In genomic region chr6:88255435-88255834, GRCm38 (mm10) we compare ENCODE assay signal across 31 mouse cellular contexts. TPM values are rescaled to one million over a fixed set of nuclear protein-coding genes. Genes with fewer than 3 reads are reported as not detected.
DNase-seq lines count a peak whose midpoint lies in the region; ATAC-seq and TF ChIP-seq lines count a peak whose summit lies in the region.
"Had no signal": no experiment of that assay in that cellular context is flagged by ENCODE, and none has a peak within 500 bp of the region (broad histone marks: within the 10 kb centered on the region; RNA-seq: fewer than 3 reads in every experiment).

No protein-coding gene starts in this region.

- no peak for TF ChIP-seq CTCF in stomach, postnatal 0 days (IDR thresholded peaks at IDR 0.05; ENCODE audit: low read depth)

- no peaks in the 10 kb centered on the region for H3K36me3 ChIP-seq in stomach, embryonic 15.5 days
- peaks cover 3% of the 10 kb centered on the region; the same call in 1 of the 2 replicates for H3K36me3 ChIP-seq in stomach, postnatal 0 days (ENCODE audit: control insufficient read depth, insufficient read depth, low read length)
- peaks cover 9% of the 10 kb centered on the region; the same call in 1 of the 2 replicates for H3K36me3 ChIP-seq in liver, embryonic 15.5 days (replicated peaks)

- H3K27me3 ChIP-seq in stomach, embryonic 15.5 days (replicated peaks), result no peaks in the 10 kb centered on the region
- no peaks in the 10 kb centered on the region for H3K27me3 ChIP-seq in stomach, postnatal 0 days (ENCODE audit: control insufficient read depth, insufficient read depth, low read length)
- H3K27me3 ChIP-seq in liver, embryonic 15.5 days, result no peaks in the 10 kb centered on the region
- H3K27me3 ChIP-seq: embryonic facial prominence, embryonic 15.5 days; limb, embryonic 15.5 days; midbrain, embryonic 12.5 days; neural tube, embryonic 15.5 days had no signal

- H3K4me3 ChIP-seq in stomach, embryonic 15.5 days (replicated peaks), result no peak overlapping the region
- no peak overlapping the region for H3K4me3 ChIP-seq in stomach, postnatal 0 days (ENCODE audit: low read depth, low read length)
- no peak overlapping the region for H3K4me3 ChIP-seq in liver, embryonic 15.5 days (replicated peaks)
- H3K4me3 ChIP-seq: embryonic facial prominence, embryonic 15.5 days; hindbrain, embryonic 10.5 days; left cerebral cortex, adult 2 months; limb, embryonic 15.5 days; midbrain, embryonic 12.5 days; neural tube, embryonic 15.5 days had no signal

- no peak overlapping the region for H3K4me2 ChIP-seq in stomach, embryonic 15.5 days
- no peak overlapping the region for H3K4me2 ChIP-seq in stomach, postnatal 0 days (replicated peaks; ENCODE audit: low read depth)
- peak overlapping the region; percentile 13; the same call in 1 of the 2 replicates for H3K4me2 ChIP-seq in liver, embryonic 15.5 days
- H3K4me2 ChIP-seq: embryonic facial prominence, embryonic 15.5 days; heart, embryonic 11.5 days; limb, embryonic 15.5 days; midbrain, embryonic 12.5 days; neural tube, embryonic 15.5 days had no signal

- no peak for TF ChIP-seq EP300 in stomach, postnatal 0 days (optimal IDR thresholded peaks at IDR 0.05)

- no peaks in the 10 kb centered on the region for H3K4me1 ChIP-seq in stomach, embryonic 15.5 days
- no peaks in the 10 kb centered on the region for H3K4me1 ChIP-seq in stomach, postnatal 0 days (replicated peaks; ENCODE audit: control insufficient read depth, insufficient read depth)
- H3K4me1 ChIP-seq in liver, embryonic 15.5 days (replicated peaks), result peaks cover 65% of the 10 kb centered on the region
- H3K4me1 ChIP-seq: embryonic facial prominence, embryonic 15.5 days; limb, embryonic 15.5 days; midbrain, embryonic 12.5 days; neural tube, embryonic 15.5 days had no signal

- peak; percentile 11 for DNase-seq in adrenal gland, adult 2 months
- no peak for DNase-seq in adrenal gland, adult 18-20 months (ENCODE audit: low spot score in 2 of 2)
- DNase-seq in stomach, postnatal 0 days (ENCODE audit: low spot score), result no peak
- DNase-seq in thymus, postnatal 36 days, result no peak
- no peak for DNase-seq in thymus, postnatal 10 days (ENCODE audit: low spot score in 2 of 2)
- DNase-seq: cerebellum, adult 8-10 months; cerebellum, postnatal 36 days; embryo, embryonic 11 days; gastrocnemius, postnatal 10 days; heart, postnatal 10 days; kidney, adult 11 months; lung, postnatal 10 days; right cerebral cortex, adult 18-20 months had no signal

- H3K9ac ChIP-seq in stomach, embryonic 15.5 days, result no peak overlapping the region
- no peak overlapping the region for H3K9ac ChIP-seq in stomach, postnatal 0 days (ENCODE audit: low read length)
- no peak overlapping the region for H3K9ac ChIP-seq in liver, embryonic 15.5 days
- H3K9ac ChIP-seq: embryonic facial prominence, embryonic 15.5 days; limb, embryonic 15.5 days; midbrain, embryonic 12.5 days; neural tube, embryonic 15.5 days had no signal

- peak; percentile 8; the same call in 1 of the 2 replicates for ATAC-seq in stomach, embryonic 15.5 days (ENCODE audit: insufficient read depth, low FRiP score, low read depth)
- ATAC-seq in stomach, postnatal 0 days (ENCODE audit: low FRiP score, low TSS enrichment), result no peak
- ATAC-seq in liver, embryonic 15.5 days (ENCODE audit: insufficient read depth), result peak; percentile 47
- ATAC-seq: forebrain, embryonic 14.5 days; hindbrain, embryonic 16.5 days had no signal

- H3K9me3 ChIP-seq in stomach, embryonic 15.5 days, result no peaks in the 10 kb centered on the region
- H3K9me3 ChIP-seq in stomach, postnatal 0 days (ENCODE audit: control insufficient read depth, low read length), result no peaks in the 10 kb centered on the region
- no peaks in the 10 kb centered on the region for H3K9me3 ChIP-seq in liver, embryonic 15.5 days (replicated peaks)
- H3K9me3 ChIP-seq: embryonic facial prominence, embryonic 15.5 days; hindbrain, embryonic 10.5 days; limb, embryonic 15.5 days; midbrain, embryonic 12.5 days; neural tube, embryonic 15.5 days had no signal

- H3K27ac ChIP-seq in stomach, embryonic 15.5 days, result no peak overlapping the region
- H3K27ac ChIP-seq in stomach, postnatal 0 days (replicated peaks), result no peak overlapping the region
- peak overlapping the region; percentile 49 for H3K27ac ChIP-seq in liver, embryonic 15.5 days (replicated peaks)
- H3K27ac ChIP-seq: embryonic facial prominence, embryonic 15.5 days; kidney, postnatal 0 days; left cerebral cortex, adult 2 months; limb, embryonic 15.5 days; neural tube, embryonic 15.5 days had no signal

- 28% methylated on average over 4 of the region's 4 CpGs for WGBS in stomach, embryonic 15.5 days
- WGBS in stomach, postnatal 0 days, result 46% methylated on average over 4 of the region's 4 CpGs
- WGBS in liver, embryonic 15.5 days (ENCODE audit: insufficient replicate concordance), result 19% methylated on average over 4 of the region's 4 CpGs

RNA-seq across cellular contexts. Expression of gene Dnajb8, which starts 33.4 kb away (rescaled TPM):
- total RNA-seq in adrenal gland, adult 2 months (2021), result not detected
- polyA plus RNA-seq in adrenal gland, adult 2 months (2012; rRNA removed), result not detected in 2 replicates
- not detected for total RNA-seq in adrenal gland, adult 18-20 months (2021)
- polyA plus RNA-seq in stomach, embryonic 15.5 days (2015; fragmentation: Nextera tagmentation; extraction: Ambion mirVana), result not detected in 2 replicates
- polyA plus RNA-seq in stomach, postnatal 0 days (2015; fragmentation: Nextera tagmentation; extraction: Ambion mirVana), result not detected in 2 replicates
- polyA plus RNA-seq in liver, embryonic 15.5 days (2015; fragmentation: Nextera tagmentation; extraction: Ambion mirVana), result not detected in 2 replicates
- total RNA-seq: gastrocnemius, postnatal 10 days; granulocyte monocyte progenitor cell, adult 5-6 weeks; heart, postnatal 10 days; layer of hippocampus, postnatal 10 days; left cerebral cortex, adult 2 months; left cerebral cortex, postnatal 36 days had no signal
- polyA plus RNA-seq: embryonic facial prominence, embryonic 15.5 days; forebrain, embryonic 14.5 days; frontal cortex, adult 2 months; heart, embryonic 11.5 days; hindbrain, embryonic 10.5 days; hindbrain, embryonic 16.5 days; kidney, postnatal 0 days; limb, embryonic 15.5 days; midbrain, embryonic 12.5 days; neural tube, embryonic 15.5 days; small intestine, adult 2 months; thymus, postnatal 0 days had no signal
